Mouse (Mus musculus) liver, adult 2 months (tissue): ENCODE data around the gene Galnt2. TPM values are rescaled to one million over a fixed set of nuclear protein-coding genes. Genes with fewer than 3 reads are reported as not detected.

Source experiments
- DNase-seq: peaks from one replicate; pipeline ENCODE4 v3.0.0-alpha.2; 2011; ENCODE audit warnings: low read depth, low spot score; ENCODE audit errors: extremely low read depth
- H3K27ac ChIP-seq: fragments of 200-500 bp; replicated peaks from 2 replicates; pipeline ENCODE4 v1.5.1; 2012; ENCODE audit warnings: low read depth, mild to moderate bottlenecking, control low read depth, inconsistent platforms, low read length; ENCODE audit not compliant: insufficient read depth
- H3K27me3 ChIP-seq: fragments of 200-500 bp; 2 replicates; pipeline ENCODE4 v1.6.1; 2012; ENCODE audit warnings: mild to moderate bottlenecking, moderate library complexity, low read length, inconsistent platforms; ENCODE audit not compliant: control insufficient read depth, insufficient read depth
- H3K36me3 ChIP-seq: fragments of 200-500 bp; 2 replicates; pipeline ENCODE4 v1.6.1; 2012; ENCODE audit warnings: low read length, inconsistent platforms; ENCODE audit not compliant: control insufficient read depth, insufficient read depth
- H3K4me1 ChIP-seq: fragments of 200-500 bp; 2 replicates; pipeline ENCODE4 v1.6.1; 2011; ENCODE audit warnings: low read length; ENCODE audit not compliant: control insufficient read depth, insufficient read depth
- H3K4me3 ChIP-seq: fragments of 200-500 bp; 2 replicates; pipeline ENCODE4 v1.5.1; 2011; ENCODE audit warnings: low read depth, mild to moderate bottlenecking, control low read depth, low read length, moderate library complexity; ENCODE audit not compliant: insufficient read depth
- H3K79me2 ChIP-seq: fragments of 200-500 bp; 2 replicates; pipeline ENCODE4 v1.6.1; 2012; ENCODE audit warnings: inconsistent platforms, mild to moderate bottlenecking, low read length, moderate library complexity; ENCODE audit not compliant: control insufficient read depth, insufficient read depth
- H3K9ac ChIP-seq: fragments of 200-500 bp; 2 replicates; pipeline ENCODE4 v1.6.1; 2012; ENCODE audit warnings: low read depth, mild to moderate bottlenecking, control low read depth, inconsistent platforms, low read length
- CTCF ChIP-seq: fragments of 200-500 bp; IDR thresholded peaks from 2 replicates; pipeline ENCODE4 v1.5.1; 2011; ENCODE audit warnings: low read depth, low read length, control low read depth
- POLR2A ChIP-seq: fragments of 200-500 bp; IDR thresholded peaks from 2 replicates; pipeline ENCODE4 v1.6.1; 2011; ENCODE audit warnings: low read length, control low read depth; ENCODE audit not compliant: insufficient read depth; ENCODE audit errors: extremely low read depth
- WGBS: fragments of 180-500 bp; shearing (Covaris S2); methylation state at CpG from one replicate; pipeline ENCODE4 v1.1.7; 2018; 5-methylcytosine and 5-hydroxymethylcytosine counted together
- polyA plus RNA-seq: library from polyadenylated mRNA; depleted of rRNA; stranded (reverse); fragments of >200 nt; gene quantifications from 2 replicates; pipeline ENCODE4 v1.2.3, GENCODE M21; 2012
- total RNA-seq: library from RNA; depleted of rRNA; stranded (reverse); fragments of >200 nt; gene quantifications from 2 replicates; pipeline ENCODE4 v1.2.3, GENCODE M21; 2014

Gene Galnt2
- total and polyA plus RNA-seq, 2 experiments: 7.3 to 9.3 TPM

- 91% methylated on average over 5 of the region's 5 CpGs for WGBS
- Histone ChIP-seq H3K79me2 (no peaks in the 10 kb centered on the region), H3K9ac (no peak overlapping the region)
Observed at GRCm38 (mm10) chr8:124373753-124374152, 142.6 kb downstream of the Galnt2 start.

GRCm38 (mm10) chr8:124375168-124375567 is 144.0 kb downstream of the Galnt2 start:
- Histone ChIP-seq H3K9ac (no peak overlapping the region), H3K79me2 (no peaks in the 10 kb centered on the region), H3K27me3 (no peaks in the 10 kb centered on the region), H3K4me1 (no peaks in the 10 kb centered on the region), H3K36me3 (no peaks in the 10 kb centered on the region), H3K27ac (no peak overlapping the region), H3K4me3 (no peak overlapping the region)
- no peak for DNase-seq
- 52% methylated on average over 6 of the region's 6 CpGs for WGBS
- TF ChIP-seq CTCF: no peak
- no peak for TF ChIP-seq POLR2A

More at GRCm38 (mm10) chr8:124373753-124374152, 142.6 kb downstream of the Galnt2 start:
- H3K36me3 ChIP-seq: no peaks in the 10 kb centered on the region
- no peak for DNase-seq
- H3K27me3 ChIP-seq: no peaks in the 10 kb centered on the region
- H3K27ac ChIP-seq: no peak overlapping the region
- H3K4me3 ChIP-seq: no peak overlapping the region
- H3K4me1 ChIP-seq: no peaks in the 10 kb centered on the region
- TF ChIP-seq CTCF (no peak), POLR2A (no peak)

- no peak for TF ChIP-seq CTCF
- DNase-seq: no peak
- H3K4me3 ChIP-seq: no peak overlapping the region
- H3K79me2 ChIP-seq: no peaks in the 10 kb centered on the region
- no peaks in the 10 kb centered on the region for H3K4me1 ChIP-seq
- H3K9ac ChIP-seq: no peak overlapping the region
- WGBS: 90% methylated on average over 9 of the region's 9 CpGs
- no peak overlapping the region for H3K27ac ChIP-seq
- H3K36me3 ChIP-seq: no peaks in the 10 kb centered on the region
- H3K27me3 ChIP-seq: no peaks in the 10 kb centered on the region
Observed at GRCm38 (mm10) chr8:124375727-124376126, 144.5 kb downstream of the Galnt2 start.

GRCm38 (mm10) chr8:124376406-124376805 is 145.2 kb downstream of the Galnt2 start:
- TF ChIP-seq CTCF (no peak), POLR2A (no peak)
- Histone ChIP-seq H3K36me3 (no peaks in the 10 kb centered on the region), H3K27ac (no peak overlapping the region), H3K79me2 (no peaks in the 10 kb centered on the region), H3K27me3 (no peaks in the 10 kb centered on the region), H3K4me3 (no peak overlapping the region), H3K4me1 (no peaks in the 10 kb centered on the region), H3K9ac (no peak overlapping the region)
- 92% methylated on average over 12 of the region's 12 CpGs for WGBS
- no peak for DNase-seq

GRCm38 (mm10) chr8:124379289-124379688 is 148.1 kb downstream of the Galnt2 start:
- no peak for TF ChIP-seq CTCF
- no peak for TF ChIP-seq POLR2A
- no peaks in the 10 kb centered on the region for H3K27me3 ChIP-seq
- no peak overlapping the region for H3K9ac ChIP-seq
- no peak overlapping the region for H3K4me3 ChIP-seq
- no peak overlapping the region for H3K27ac ChIP-seq
- no peaks in the 10 kb centered on the region for H3K79me2 ChIP-seq
- H3K4me1 ChIP-seq: no peaks in the 10 kb centered on the region
- no peaks in the 10 kb centered on the region for H3K36me3 ChIP-seq
- WGBS: 62% methylated on average over 6 of the region's 6 CpGs
- DNase-seq: no peak

- no peaks in the 10 kb centered on the region for H3K27me3 ChIP-seq
- H3K4me3 ChIP-seq: no peak overlapping the region
- H3K27ac ChIP-seq: no peak overlapping the region
- no peak overlapping the region for H3K9ac ChIP-seq
- TF ChIP-seq POLR2A (no peak), CTCF (no peak)
- no peaks in the 10 kb centered on the region for H3K4me1 ChIP-seq
- no peaks in the 10 kb centered on the region for H3K36me3 ChIP-seq
- H3K79me2 ChIP-seq: no peaks in the 10 kb centered on the region
- no peak for DNase-seq
- WGBS: 66% methylated on average over 10 of the region's 10 CpGs
Observed at GRCm38 (mm10) chr8:124382235-124382634, 151.0 kb downstream of the Galnt2 start.
